Mouse (Mus musculus) adrenal gland (tissue): ENCODE results near the gene Myo9a.
"Not testable (repeated sequence)": the region's sequence is repeated elsewhere in the genome, so short reads cannot be mapped to it uniquely, and the experiment has no call there.

Source experiments
- intact Hi-C: fragments of 180-260 bp; cut with DNase I; formaldehyde crosslinking; loops from one replicate; pipeline ENCODE4 v1.15.1; 2025

Gene Myo9a

GRCm38 (mm10) chr9:59749581-59750265 is 973 bp upstream of the Myo9a start:
- intact Hi-C loops = no loop called here

- intact Hi-C loops = no loop called here
These were observed 428 bp downstream of the Myo9a start for GRCm38 (mm10) chr9:59751066-59751581.

- intact Hi-C loops = no loop called here
These were observed 1.3 kb downstream of the Myo9a start for GRCm38 (mm10) chr9:59751966-59752365.

GRCm38 (mm10) chr9:59755199-59755598 is 4.5 kb downstream of the Myo9a start:
- intact Hi-C loops = no loop called here

GRCm38 (mm10) chr9:59757016-59757415 is 6.3 kb downstream of the Myo9a start:
- intact Hi-C loops = not testable (repeated sequence)

- intact Hi-C loops = loop anchor here (5.0 kb wide), 1 partner anchor 38 kb away; no protein-coding TSS in a partner anchor
These were observed 9.8 kb downstream of the Myo9a start for GRCm38 (mm10) chr9:59760515-59760914.

GRCm38 (mm10) chr9:59766966-59767461 is 16.3 kb downstream of the Myo9a start:
- intact Hi-C loops = not testable (repeated sequence)

GRCm38 (mm10) chr9:59806046-59806774 is 55.5 kb downstream of the Myo9a start:
- intact Hi-C loops = not testable (repeated sequence)

- intact Hi-C loops = no loop called here
These were observed 133.9 kb downstream of the Myo9a start for GRCm38 (mm10) chr9:59884551-59884950.

GRCm38 (mm10) chr9:59903382-59903781 is 152.7 kb downstream of the Myo9a start:
- intact Hi-C loops = no loop called here

- intact Hi-C loops = no loop called here
These were observed 164.1 kb downstream of the Myo9a start for GRCm38 (mm10) chr9:59914761-59915160.

- intact Hi-C loops = no loop called here
These were observed 179.6 kb downstream of the Myo9a start for GRCm38 (mm10) chr9:59930248-59930647.

- intact Hi-C loops = not testable (repeated sequence)
These were observed 185.2 kb downstream of the Myo9a start for GRCm38 (mm10) chr9:59935866-59936265.

GRCm38 (mm10) chr9:59938529-59938928 is 187.8 kb downstream of the Myo9a start:
- intact Hi-C loops = no loop called here

- intact Hi-C loops = no loop called here
These were observed 189.0 kb downstream of the Myo9a start for GRCm38 (mm10) chr9:59939691-59940090.

GRCm38 (mm10) chr9:59940913-59941884 is 190.5 kb downstream of the Myo9a start:
- intact Hi-C loops = no loop called here

- intact Hi-C loops = no loop called here
These were observed 191.2 kb downstream of the Myo9a start for GRCm38 (mm10) chr9:59941885-59942350.

- intact Hi-C loops = no loop called here
These were observed 191.9 kb downstream of the Myo9a start for GRCm38 (mm10) chr9:59942501-59943085.

- intact Hi-C loops = no loop called here
These were observed 193.1 kb downstream of the Myo9a start for GRCm38 (mm10) chr9:59943826-59944225.

GRCm38 (mm10) chr9:59945241-59945640 is 194.5 kb downstream of the Myo9a start:
- intact Hi-C loops = no loop called here

GRCm38 (mm10) chr9:59947271-59947670 is 196.6 kb downstream of the Myo9a start:
- intact Hi-C loops = no loop called here
